Mouse (Mus musculus) embryonic facial prominence, embryonic 12.5 days (tissue): Measurements from ENCODE around the gene Nrf1. TPM values are rescaled to one million over a fixed set of nuclear protein-coding genes. Genes with fewer than 3 reads are reported as not detected.
A peak's percentile ranks its signal among the peaks of the same experiment; 100 is the strongest.

ENCODE experiments used
- ATAC-seq: fragments of 200-750 bp; cut with Nextera tagmentation; 2 replicates; pipeline ENCODE4 v1.8.0; 2017; ENCODE audit not compliant: insufficient number of reproducible peaks, insufficient read depth, low FRiP score, low TSS enrichment
- H3K27ac ChIP-seq: fragments of 300-500 bp; sonication (generic); 2 replicates; pipeline ENCODE4 v1.5.1; 2016; ENCODE audit warnings: mild to moderate bottlenecking
- H3K27me3 ChIP-seq: fragments of 300-500 bp; sonication (generic); 2 replicates; pipeline ENCODE4 v1.6.1; 2016; ENCODE audit warnings: mild to moderate bottlenecking, moderate library complexity
- H3K36me3 ChIP-seq: fragments of 300-500 bp; sonication (generic); 2 replicates; pipeline ENCODE4 v1.6.1; 2016; ENCODE audit warnings: mild to moderate bottlenecking
- H3K4me1 ChIP-seq: fragments of 300-500 bp; sonication (generic); 2 replicates; pipeline ENCODE4 v1.6.1; 2016
- H3K4me2 ChIP-seq: fragments of 300-500 bp; sonication (generic); replicated peaks from 2 replicates; pipeline ENCODE4 v1.6.1; 2016; ENCODE audit warnings: mild to moderate bottlenecking, moderate library complexity
- H3K4me3 ChIP-seq: fragments of 300-500 bp; sonication (generic); 2 replicates; pipeline ENCODE4 v1.5.1; 2016; ENCODE audit warnings: mild to moderate bottlenecking
- H3K9ac ChIP-seq: fragments of 300-500 bp; sonication (generic); 2 replicates; pipeline ENCODE4 v1.6.1; 2016; ENCODE audit warnings: mild to moderate bottlenecking, moderate library complexity
- H3K9me3 ChIP-seq: fragments of 300-500 bp; sonication (generic); 2 replicates; pipeline ENCODE4 v1.6.1; 2016; ENCODE audit warnings: mild to moderate bottlenecking, moderate library complexity
- WGBS: fragments of 180-500 bp; shearing (Covaris S2); methylation state at CpG from one replicate; pipeline ENCODE4 v1.1.7; 2016; 5-methylcytosine and 5-hydroxymethylcytosine counted together
- polyA plus RNA-seq: library from polyadenylated mRNA; unstranded; fragments of >200 nt; fragmentation: Nextera tagmentation; extraction: Ambion mirVana; gene quantifications from 2 replicates; pipeline ENCODE4 v1.2.1, GENCODE M21; 2016

The Nrf1 gene
- polyA plus RNA-seq, 1 experiment from 2014 or later: 75.1 TPM

DNA sequence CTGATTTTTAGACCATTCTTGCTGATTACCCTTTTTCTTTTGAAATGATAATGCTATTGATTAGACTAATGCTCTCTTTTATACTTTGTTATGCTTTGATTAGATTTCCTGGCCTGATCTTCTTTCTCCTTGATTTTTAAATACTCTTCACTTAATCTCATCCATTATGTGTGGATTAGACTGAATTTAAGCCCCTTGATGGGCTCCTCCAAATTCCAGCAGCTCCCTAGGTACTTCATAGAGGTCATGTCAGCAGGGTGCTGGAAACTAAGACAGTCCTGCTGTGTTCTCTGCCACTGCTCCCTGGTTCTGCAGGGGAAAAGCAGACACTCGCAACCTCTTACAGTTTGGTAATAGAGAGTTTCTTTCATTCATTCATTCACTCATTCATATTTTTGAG, 35.5 kb downstream of the Nrf1 start:
- 72% methylated on average over 1 of the region's 1 CpGs for WGBS
- no peaks in the 10 kb centered on the region for H3K27me3 ChIP-seq
- H3K4me2 ChIP-seq: no peak overlapping the region
- H3K27ac ChIP-seq: no peak overlapping the region
- H3K9me3 ChIP-seq: no peaks in the 10 kb centered on the region
- no peaks in the 10 kb centered on the region for H3K36me3 ChIP-seq
- no peak for ATAC-seq
- H3K9ac ChIP-seq: no peak overlapping the region
- H3K4me3 ChIP-seq: no peak overlapping the region
- peaks cover 8% of the 10 kb centered on the region for H3K4me1 ChIP-seq

DNA sequence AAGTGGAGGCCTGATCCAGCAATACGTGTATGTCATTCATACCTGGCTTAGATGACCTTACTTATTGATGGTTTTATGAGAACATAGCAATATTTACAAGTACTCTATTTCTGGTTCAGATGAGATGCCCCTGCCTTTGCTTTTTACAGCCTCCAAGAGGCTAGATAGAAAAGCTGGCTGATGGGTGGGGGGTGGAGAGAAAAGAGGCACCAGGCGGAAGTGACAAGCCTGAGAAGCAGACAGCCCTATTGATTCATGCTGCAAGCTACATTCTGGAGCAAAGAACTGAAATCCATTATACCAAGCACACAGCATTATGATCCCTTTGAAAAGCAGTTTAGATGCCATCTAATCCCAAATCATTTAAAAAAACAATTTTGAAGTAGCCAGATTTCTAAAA, 37.6 kb downstream of the Nrf1 start:
- Histone ChIP-seq H3K4me2 (no peak overlapping the region), H3K36me3 (peaks cover 7% of the 10 kb centered on the region; the same call in 1 of the 2 replicates), H3K9ac (no peak overlapping the region), H3K9me3 (no peaks in the 10 kb centered on the region), H3K27ac (no peak overlapping the region), H3K27me3 (no peaks in the 10 kb centered on the region), H3K4me1 (no peaks in the 10 kb centered on the region; the same call in 1 of the 2 replicates), H3K4me3 (no peak overlapping the region)
- ATAC-seq: no peak
- WGBS: 69% methylated on average over 2 of the region's 2 CpGs

DNA sequence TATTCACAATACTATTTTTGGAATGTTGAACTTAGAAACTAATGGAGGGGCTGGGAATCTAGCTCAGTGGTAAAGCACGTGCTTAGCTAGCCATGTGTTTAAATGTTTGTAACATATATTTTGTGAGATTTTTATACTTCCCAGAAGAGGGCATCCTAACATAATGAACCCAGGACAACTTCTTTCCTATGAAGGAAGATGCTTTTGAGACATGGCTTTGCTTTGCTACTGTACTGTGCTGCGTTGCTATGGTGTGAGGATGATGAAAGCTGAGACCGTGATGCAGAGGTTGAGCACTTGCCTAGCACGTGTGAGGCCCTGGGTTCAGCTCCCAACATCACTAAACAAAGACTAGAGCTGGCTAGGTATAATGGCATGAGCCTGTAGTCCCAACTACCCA, 43.4 kb downstream of the Nrf1 start:
- H3K9ac ChIP-seq: no peak overlapping the region
- ATAC-seq: no peak
- no peaks in the 10 kb centered on the region for H3K27me3 ChIP-seq
- WGBS: 71% methylated on average over 4 of the region's 4 CpGs
- no peak overlapping the region for H3K27ac ChIP-seq
- no peak overlapping the region for H3K4me2 ChIP-seq
- no peak overlapping the region for H3K4me3 ChIP-seq
- no peaks in the 10 kb centered on the region for H3K9me3 ChIP-seq
- peaks cover 34% of the 10 kb centered on the region for H3K36me3 ChIP-seq
- no peaks in the 10 kb centered on the region for H3K4me1 ChIP-seq

DNA sequence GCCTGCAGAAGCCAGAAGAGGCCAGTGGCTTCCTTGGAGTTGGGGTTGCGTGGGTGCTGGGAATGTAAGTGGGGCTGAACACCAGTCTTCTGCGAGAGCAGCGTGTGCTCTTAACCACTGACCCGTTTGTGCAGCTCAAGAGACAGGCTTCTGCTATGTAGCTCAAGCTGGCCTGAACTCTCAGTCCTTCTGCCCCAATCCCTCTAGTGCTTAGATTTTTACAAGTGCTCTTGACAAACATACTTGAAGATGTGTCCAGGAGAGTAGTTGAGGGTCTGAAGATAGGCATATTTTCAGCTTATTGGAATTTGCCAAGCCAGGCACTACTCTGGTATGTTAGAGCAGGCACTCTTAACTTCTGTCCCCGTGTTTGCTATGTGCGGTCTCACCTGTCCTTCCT, 45.0 kb downstream of the Nrf1 start:
- no peaks in the 10 kb centered on the region for H3K9me3 ChIP-seq
- H3K4me3 ChIP-seq: no peak overlapping the region
- H3K36me3 ChIP-seq: peaks cover 44% of the 10 kb centered on the region
- no peak overlapping the region for H3K4me2 ChIP-seq
- 93% methylated on average over 6 of the region's 6 CpGs for WGBS
- H3K27ac ChIP-seq: no peak overlapping the region
- H3K9ac ChIP-seq: no peak overlapping the region
- H3K4me1 ChIP-seq: no peaks in the 10 kb centered on the region
- no peak for ATAC-seq
- H3K27me3 ChIP-seq: no peaks in the 10 kb centered on the region

DNA sequence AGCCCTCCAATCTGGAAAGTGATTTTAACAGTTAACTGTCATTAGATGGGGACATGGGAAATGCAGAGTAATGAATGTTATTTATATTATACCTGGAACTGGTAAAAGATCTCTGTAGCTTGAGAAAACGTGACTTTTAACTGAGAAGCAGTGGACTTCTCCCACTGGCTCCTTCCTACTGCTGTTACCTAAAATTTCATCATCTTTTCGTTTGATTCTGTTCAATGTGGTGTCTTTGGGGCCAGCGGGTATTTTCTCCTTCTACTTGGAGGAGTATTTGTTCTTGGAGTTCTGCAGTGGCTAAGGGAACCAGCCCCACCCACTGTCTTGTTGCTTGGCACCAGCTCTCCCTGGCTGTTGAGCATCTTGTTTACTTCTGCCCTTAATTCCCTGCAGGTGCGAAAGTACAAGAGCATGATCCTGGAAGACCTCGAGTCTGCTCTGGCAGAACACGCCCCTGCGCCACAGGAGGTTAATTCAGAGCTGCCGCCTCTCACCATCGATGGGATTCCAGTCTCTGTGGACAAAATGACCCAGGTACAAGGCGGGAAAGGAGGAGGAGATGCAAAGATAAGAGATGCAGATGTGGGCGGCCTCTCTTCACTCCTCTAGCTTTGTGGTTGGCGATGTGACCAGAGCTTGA, 54.1 kb downstream of the Nrf1 start:
- H3K27me3 ChIP-seq: no peaks in the 10 kb centered on the region
- no peak for ATAC-seq
- peaks cover 68% of the 10 kb centered on the region for H3K36me3 ChIP-seq
- no peaks in the 10 kb centered on the region for H3K9me3 ChIP-seq
- 79% methylated on average over 12 of the region's 12 CpGs for WGBS
- no peak overlapping the region for H3K9ac ChIP-seq
- H3K4me3 ChIP-seq: no peak overlapping the region
- H3K4me2 ChIP-seq: no peak overlapping the region
- H3K4me1 ChIP-seq: no peaks in the 10 kb centered on the region
- no peak overlapping the region for H3K27ac ChIP-seq

DNA sequence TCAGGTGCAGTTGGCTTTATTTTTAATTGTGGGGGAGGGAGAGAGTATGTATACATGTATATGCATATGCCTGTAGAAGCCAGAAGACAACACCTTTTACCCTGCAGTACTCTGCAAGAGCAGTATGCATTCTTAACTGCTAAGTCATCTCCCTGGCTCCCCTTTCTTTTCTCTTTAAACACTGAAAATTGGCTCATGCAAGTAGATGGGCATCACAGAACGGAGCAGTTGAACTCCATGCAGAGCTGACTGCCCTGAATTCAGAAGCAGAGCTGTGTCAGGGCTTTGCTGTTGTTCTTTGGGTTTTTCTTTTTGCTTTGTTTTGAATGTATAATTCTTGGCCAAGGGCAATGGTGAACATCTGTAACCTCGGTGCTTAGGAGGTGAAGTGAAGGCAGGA, 58.3 kb downstream of the Nrf1 start:
- ATAC-seq: no peak
- Histone ChIP-seq H3K27me3 (no peaks in the 10 kb centered on the region), H3K4me2 (no peak overlapping the region), H3K4me1 (no peaks in the 10 kb centered on the region), H3K9me3 (no peaks in the 10 kb centered on the region), H3K9ac (no peak overlapping the region), H3K4me3 (no peak overlapping the region), H3K36me3 (peaks cover 67% of the 10 kb centered on the region), H3K27ac (no peak overlapping the region)
- 88% methylated on average over 2 of the region's 2 CpGs for WGBS

DNA sequence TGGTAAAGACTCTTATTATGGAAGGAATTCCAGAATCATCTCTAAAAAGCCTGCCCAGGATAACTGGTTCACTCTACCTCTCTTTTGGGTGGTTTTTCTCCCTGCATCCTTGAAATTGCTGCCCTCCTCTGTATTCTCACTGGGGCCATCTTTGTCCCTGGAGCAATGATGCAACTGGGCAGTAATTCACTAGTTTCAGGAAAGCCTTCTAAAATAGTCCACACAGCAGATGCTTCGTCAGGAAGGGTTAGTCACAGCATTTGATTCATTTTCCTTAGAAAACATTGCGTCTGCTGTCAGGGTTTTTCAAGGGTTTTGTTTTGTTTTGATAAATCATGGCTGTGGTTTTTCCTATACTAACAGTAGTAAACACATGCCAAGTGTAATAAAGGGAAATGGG, 59.7 kb downstream of the Nrf1 start:
- Histone ChIP-seq H3K27me3 (no peaks in the 10 kb centered on the region), H3K4me2 (no peak overlapping the region), H3K9me3 (no peaks in the 10 kb centered on the region; the same call in 1 of the 2 replicates), H3K4me1 (no peaks in the 10 kb centered on the region), H3K27ac (no peak overlapping the region), H3K36me3 (peaks cover 64% of the 10 kb centered on the region), H3K4me3 (no peak overlapping the region), H3K9ac (no peak overlapping the region)
- ATAC-seq: no peak
- 78% methylated on average over 2 of the region's 2 CpGs for WGBS

DNA sequence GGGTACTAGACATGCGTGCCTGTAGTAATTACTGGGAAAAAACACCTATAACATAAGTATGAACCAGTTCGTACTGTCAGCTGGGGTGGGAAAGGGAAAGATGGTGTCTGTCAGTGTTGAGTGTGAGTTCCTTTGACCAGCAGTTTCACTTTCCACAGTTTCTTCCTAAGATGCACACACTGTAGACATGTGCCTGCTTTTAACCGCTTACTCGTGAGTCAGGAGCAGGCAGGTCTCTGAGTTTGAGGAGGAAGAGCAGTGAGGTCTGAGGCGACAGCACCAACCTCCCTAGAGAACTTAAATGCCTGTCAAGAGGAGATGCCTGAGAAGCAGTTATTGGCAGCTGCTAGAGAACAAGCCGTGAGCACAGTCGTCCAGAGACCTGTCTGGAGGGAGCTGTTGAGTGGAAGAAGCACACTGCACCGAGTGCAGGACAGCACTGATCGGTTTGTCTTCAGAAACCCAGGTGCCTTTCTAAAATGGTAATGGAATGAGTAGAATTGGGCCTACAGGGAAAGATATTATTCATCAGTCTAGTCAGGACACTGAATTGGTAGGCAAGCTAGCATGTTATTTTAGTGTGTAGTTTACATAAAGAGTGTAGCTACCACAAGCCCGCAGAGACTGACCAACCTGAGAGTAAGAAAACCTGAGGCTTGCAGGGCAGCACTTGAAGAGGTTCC, 62.2 kb downstream of the Nrf1 start:
- WGBS: 90% methylated on average over 10 of the region's 10 CpGs
- Histone ChIP-seq H3K4me2 (no peak overlapping the region), H3K4me1 (no peaks in the 10 kb centered on the region), H3K9me3 (no peaks in the 10 kb centered on the region; the same call in 1 of the 2 replicates), H3K36me3 (peaks cover 58% of the 10 kb centered on the region), H3K4me3 (no peak overlapping the region), H3K27me3 (no peaks in the 10 kb centered on the region), H3K9ac (no peak overlapping the region), H3K27ac (no peak overlapping the region)
- ATAC-seq: no peak

DNA sequence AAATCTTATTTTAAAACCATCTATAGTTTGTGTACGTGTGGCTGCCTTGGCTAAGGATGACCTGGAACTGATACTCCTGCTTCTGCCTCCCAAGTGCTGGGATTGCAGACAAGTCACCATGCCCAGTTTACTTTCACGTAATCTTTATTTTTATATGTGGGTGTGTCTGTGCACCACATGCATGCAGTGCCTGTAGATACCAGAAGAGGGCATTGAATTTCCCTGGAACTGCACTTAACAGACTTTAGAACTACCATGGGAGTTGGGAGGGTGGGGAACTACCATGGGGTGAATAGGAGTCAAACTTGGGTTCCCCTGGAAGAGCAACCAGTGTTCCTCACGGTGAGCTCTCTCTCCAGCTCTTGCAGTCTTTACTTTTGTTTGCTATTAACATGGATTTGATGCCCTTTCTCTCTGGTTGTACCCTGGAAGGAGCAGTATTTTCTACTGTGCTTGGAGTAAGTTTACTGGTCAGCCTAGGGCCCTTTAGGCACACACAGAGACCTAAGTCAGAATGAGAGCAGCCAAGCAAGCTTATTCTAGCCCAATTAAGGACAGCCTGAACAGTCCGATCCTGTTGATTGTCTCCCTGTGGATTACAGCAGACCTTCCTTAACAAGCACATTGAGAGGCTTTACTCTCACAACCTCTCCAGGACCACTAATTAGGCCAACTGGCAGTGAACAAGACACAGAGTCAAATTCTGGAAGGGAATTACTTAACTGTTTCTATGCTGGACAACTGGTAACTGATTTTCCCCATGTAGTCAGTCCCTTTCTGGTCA, 64.8 kb downstream of the Nrf1 start:
- H3K4me1 ChIP-seq: no peaks in the 10 kb centered on the region
- H3K4me3 ChIP-seq: no peak overlapping the region
- no peak for ATAC-seq
- H3K4me2 ChIP-seq: no peak overlapping the region
- WGBS: 84% methylated on average over 4 of the region's 4 CpGs
- H3K9ac ChIP-seq: no peak overlapping the region
- H3K36me3 ChIP-seq: peaks cover 66% of the 10 kb centered on the region
- no peaks in the 10 kb centered on the region for H3K27me3 ChIP-seq
- no peak overlapping the region for H3K27ac ChIP-seq
- H3K9me3 ChIP-seq: no peaks in the 10 kb centered on the region; the same call in 1 of the 2 replicates

DNA sequence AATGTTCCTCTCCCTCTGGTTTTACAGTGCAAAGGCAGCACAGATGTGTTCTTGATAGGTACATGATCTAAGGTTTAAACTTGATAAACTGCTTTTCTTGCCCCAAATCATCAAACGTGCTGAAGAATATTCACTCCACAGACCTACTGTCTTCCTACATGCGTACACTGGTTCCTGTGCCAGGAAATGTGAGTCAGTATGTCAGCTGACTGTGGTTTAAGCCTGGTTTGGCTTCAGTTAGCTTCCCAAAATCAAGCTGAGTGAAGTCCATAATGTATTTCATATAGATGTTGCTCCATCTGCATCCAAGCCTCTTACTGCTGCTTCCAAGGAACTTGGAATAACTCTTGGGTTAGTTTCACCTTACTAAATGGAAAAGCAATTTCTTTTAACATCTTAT, 66.3 kb downstream of the Nrf1 start:
- Histone ChIP-seq H3K36me3 (peaks cover 75% of the 10 kb centered on the region), H3K9ac (no peak overlapping the region), H3K4me3 (no peak overlapping the region), H3K9me3 (no peaks in the 10 kb centered on the region; the same call in 1 of the 2 replicates), H3K27ac (no peak overlapping the region), H3K27me3 (no peaks in the 10 kb centered on the region), H3K4me2 (no peak overlapping the region), H3K4me1 (no peaks in the 10 kb centered on the region)
- WGBS: 86% methylated on average over 2 of the region's 2 CpGs
- ATAC-seq: no peak

DNA sequence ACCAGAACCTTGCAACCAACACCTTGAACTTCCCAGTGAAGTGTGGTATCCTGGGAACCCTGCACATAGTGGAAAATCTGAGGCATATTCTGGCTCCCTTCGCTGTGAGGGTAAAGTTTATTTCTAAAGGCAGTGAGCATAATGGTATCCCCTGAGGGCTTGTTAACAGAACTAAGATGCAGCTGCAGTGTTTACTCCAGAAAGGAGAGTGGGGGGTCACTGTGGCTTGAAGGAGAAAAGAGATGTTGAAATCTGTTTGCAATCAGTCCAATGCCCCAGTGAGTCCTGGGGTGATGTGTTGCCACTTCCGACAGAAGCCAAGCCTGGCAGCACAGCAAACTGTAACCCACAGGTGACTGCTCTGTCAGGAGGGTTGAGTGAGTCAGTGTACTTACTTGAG, 73.4 kb downstream of the Nrf1 start:
- 50% methylated on average over 2 of the region's 2 CpGs for WGBS

More for the DNA sequence above, 73.4 kb downstream of the Nrf1 start:
- Histone ChIP-seq H3K27me3 (no peaks in the 10 kb centered on the region), H3K9ac (no peak overlapping the region), H3K4me1 (no peaks in the 10 kb centered on the region), H3K9me3 (no peaks in the 10 kb centered on the region), H3K27ac (peak overlapping the region; percentile 5; the same call in 1 of the 2 replicates), H3K4me3 (no peak overlapping the region), H3K4me2 (no peak overlapping the region), H3K36me3 (peaks cover 75% of the 10 kb centered on the region)
- 0 out of 2 replicates have a peak, but pooled peaks have one; percentile 15 for ATAC-seq
